Mouse (Mus musculus) hindbrain, postnatal 0 days (tissue): Measurements from ENCODE around the gene Gm5861. TPM values are rescaled to one million over a fixed set of nuclear protein-coding genes. Genes with fewer than 3 reads are reported as not detected.
"Not testable (repeated sequence)": the region's sequence is repeated elsewhere in the genome, so short reads cannot be mapped to it uniquely, and the experiment has no call there.

Source experiments
- ATAC-seq: fragments of 200-750 bp; cut with Nextera tagmentation; 2 replicates; pipeline ENCODE4 v1.8.0; 2017; ENCODE audit warnings: mild to moderate bottlenecking, moderate TSS enrichment, moderate library complexity
- DNase-seq: peaks from one replicate; pipeline ENCODE4 v3.0.0-alpha.2; 2015; ENCODE audit warnings: low spot score
- H3K27ac ChIP-seq: fragments of 300-500 bp; sonication (generic); 2 replicates; pipeline ENCODE4 v1.5.1; 2014; ENCODE audit warnings: mild to moderate bottlenecking
- H3K27me3 ChIP-seq: fragments of 300-500 bp; sonication (generic); 2 replicates; pipeline ENCODE4 v1.6.1; 2014; ENCODE audit warnings: low read length, mixed read lengths; ENCODE audit not compliant: insufficient read depth
- H3K36me3 ChIP-seq: fragments of 300-500 bp; sonication (generic); 2 replicates; pipeline ENCODE4 v1.6.1; 2014; ENCODE audit warnings: low read length, mixed read lengths; ENCODE audit not compliant: insufficient read depth
- H3K4me1 ChIP-seq: fragments of 300-500 bp; sonication (generic); 2 replicates; pipeline ENCODE4 v1.6.1; 2014; ENCODE audit warnings: antibody characterized with exemption, low read length, mixed read lengths; ENCODE audit not compliant: insufficient read depth
- H3K4me2 ChIP-seq: fragments of 300-500 bp; sonication (generic); 2 replicates; pipeline ENCODE4 v1.6.1; 2014; ENCODE audit warnings: low read depth, mild to moderate bottlenecking, low read length, moderate library complexity, mixed read lengths
- H3K4me3 ChIP-seq: fragments of 300-500 bp; sonication (generic); 2 replicates; pipeline ENCODE4 v1.5.1; 2014; ENCODE audit warnings: low read length
- H3K9ac ChIP-seq: fragments of 300-500 bp; sonication (generic); replicated peaks from 2 replicates; pipeline ENCODE4 v1.6.1; 2014; ENCODE audit warnings: mild to moderate bottlenecking, low read length, moderate library complexity, mixed read lengths
- H3K9me3 ChIP-seq: fragments of 300-500 bp; sonication (generic); 2 replicates; pipeline ENCODE4 v1.6.1; 2016; ENCODE audit warnings: low read length, mixed read lengths
- WGBS: fragments of 180-500 bp; shearing (Covaris S2); extraction: QIAGEN DNeasy Blood & Tissue Kit; methylation state at CpG from one replicate; pipeline ENCODE4 v1.1.7; 2014; 5-methylcytosine and 5-hydroxymethylcytosine counted together
- polyA plus RNA-seq: library from polyadenylated mRNA; unstranded; fragments of >200 nt; fragmentation: Nextera tagmentation; extraction: Ambion mirVana; gene quantifications from 2 replicates; pipeline ENCODE4 v1.2.1, GENCODE M21; 2015
- total RNA-seq: library from RNA; depleted of rRNA; stranded (reverse); fragments of >200 nt; gene quantifications from 2 replicates; pipeline ENCODE4 v1.2.3, GENCODE M21; 2014; rRNA removed

Gm5861 gene
- total RNA-seq = not detected in 2 replicates
- polyA plus RNA-seq = not detected in 2 replicates

- not testable (repeated sequence) for H3K27ac ChIP-seq, ATAC-seq, H3K27me3 ChIP-seq, H3K9me3 ChIP-seq, H3K4me2 ChIP-seq, H3K36me3 ChIP-seq, H3K9ac ChIP-seq, H3K4me1 ChIP-seq, H3K4me3 ChIP-seq, DNase-seq
- 39% methylated on average over 2 of the region's 3 CpGs for WGBS
Observed at GRCm38 (mm10) chr5:11182772-11183171, at the start of gene Gm5861. Gm5861 (plus strand) TSS chr5:11183072.

DNA sequence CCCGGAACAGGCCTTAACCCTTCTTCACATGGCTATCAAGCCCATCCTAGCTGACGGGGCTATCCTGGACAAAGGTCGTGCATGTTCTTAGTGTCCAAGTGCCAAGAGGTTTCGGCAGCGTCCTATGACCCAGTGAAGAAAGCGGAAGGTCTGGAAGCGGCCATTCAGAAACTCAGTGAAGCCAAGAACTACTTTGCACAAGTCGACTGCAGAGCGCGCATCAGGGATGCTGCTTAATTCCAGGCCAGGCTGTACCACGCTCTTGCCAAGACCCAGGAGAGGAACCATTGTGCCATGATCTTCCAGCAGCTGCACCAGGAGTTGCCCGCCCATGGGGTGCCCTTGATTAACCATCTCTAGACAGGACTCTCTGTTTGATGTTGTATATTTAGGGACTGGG, 44.8 kb upstream of the Gm5861 start:
- WGBS = 88% methylated on average over 12 of the region's 12 CpGs
- not testable (repeated sequence) for H3K4me1 ChIP-seq, H3K9ac ChIP-seq, ATAC-seq, H3K4me2 ChIP-seq, H3K9me3 ChIP-seq, H3K27ac ChIP-seq, H3K27me3 ChIP-seq, H3K36me3 ChIP-seq, DNase-seq, H3K4me3 ChIP-seq

Other genes starting within 250 kb of the Gm5861 start
- not detected in 2 replicates for gene Gm8871, start 235.3 kb upstream of the Gm5861 start, total RNA-seq
- not detected in 2 replicates for gene Gm8871, start 235.3 kb upstream of the Gm5861 start, polyA plus RNA-seq
- gene Gm8857, start 235.3 kb upstream of the Gm5861 start, total RNA-seq = not detected in 2 replicates
- gene Gm8857, start 235.3 kb upstream of the Gm5861 start, polyA plus RNA-seq = not detected in 2 replicates
- not detected in 2 replicates for gene Gm8879, start 55.4 kb upstream of the Gm5861 start, total RNA-seq
- not detected in 2 replicates for gene Gm8879, start 55.4 kb upstream of the Gm5861 start, polyA plus RNA-seq
- not detected in 2 replicates for gene Gm8890, start 73.0 kb downstream of the Gm5861 start, total RNA-seq
- not detected in 2 replicates for gene Gm8890, start 73.0 kb downstream of the Gm5861 start, polyA plus RNA-seq
- gene Speer1, start 158.4 kb downstream of the Gm5861 start, total RNA-seq = not detected in 2 replicates
- gene Speer1, start 158.4 kb downstream of the Gm5861 start, polyA plus RNA-seq = not detected in 2 replicates
- not detected in 2 replicates for gene Gm8897, start 233.3 kb downstream of the Gm5861 start, total RNA-seq
- not detected in 2 replicates for gene Gm8897, start 233.3 kb downstream of the Gm5861 start, polyA plus RNA-seq